Mouse (Mus musculus) cerebellum, adult 2 months (tissue): ENCODE data around the gene Sytl1.

ENCODE experiments used
- CTCF ChIP-seq: fragments of 200-500 bp; IDR thresholded peaks from 2 replicates; pipeline ENCODE4 v1.5.1; 2011; ENCODE audit warnings: low read depth, mild to moderate bottlenecking, control low read depth, low read length, moderate library complexity, borderline replicate concordance; ENCODE audit not compliant: insufficient read depth
- POLR2A ChIP-seq: fragments of 200-500 bp; IDR thresholded peaks from 2 replicates; pipeline ENCODE4 v1.6.1; 2011; ENCODE audit warnings: low read length, control low read depth, borderline replicate concordance; ENCODE audit not compliant: insufficient read depth

DNA sequence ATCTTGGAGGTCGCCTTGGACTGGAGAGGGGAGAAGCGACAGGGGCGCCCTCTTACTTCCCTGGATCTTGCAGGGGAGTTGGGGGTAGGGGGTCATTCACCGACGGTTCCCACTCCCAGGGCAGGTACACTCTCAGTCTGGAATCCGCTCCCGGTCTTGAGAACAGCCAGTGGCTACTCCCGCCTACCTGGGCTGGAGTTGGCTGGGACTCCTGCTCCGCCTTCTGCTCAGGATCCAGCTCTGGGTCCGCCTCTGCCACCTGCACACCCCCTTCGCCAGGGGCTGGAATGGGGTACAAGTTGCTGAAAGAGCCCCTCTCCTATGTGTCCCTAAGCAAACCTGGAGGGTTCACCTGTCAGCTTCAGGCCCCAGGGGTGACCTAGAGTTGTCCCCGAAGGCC lies 5.7 kb downstream of the Sytl1 start:
- TF ChIP-seq CTCF = no peak
- no peak for TF ChIP-seq POLR2A
